Mouse (Mus musculus) embryonic facial prominence, embryonic 12.5 days (tissue): ENCODE measurements around the gene Camta1. TPM values are rescaled to one million over a fixed set of nuclear protein-coding genes. Genes with fewer than 3 reads are reported as not detected.

Source experiments
- ATAC-seq: fragments of 200-750 bp; cut with Nextera tagmentation; 2 replicates; pipeline ENCODE4 v1.8.0; 2017; ENCODE audit not compliant: insufficient number of reproducible peaks, insufficient read depth, low FRiP score, low TSS enrichment
- H3K27ac ChIP-seq: fragments of 300-500 bp; sonication (generic); 2 replicates; pipeline ENCODE4 v1.5.1; 2016; ENCODE audit warnings: mild to moderate bottlenecking
- H3K27me3 ChIP-seq: fragments of 300-500 bp; sonication (generic); 2 replicates; pipeline ENCODE4 v1.6.1; 2016; ENCODE audit warnings: mild to moderate bottlenecking, moderate library complexity
- H3K36me3 ChIP-seq: fragments of 300-500 bp; sonication (generic); 2 replicates; pipeline ENCODE4 v1.6.1; 2016; ENCODE audit warnings: mild to moderate bottlenecking
- H3K4me1 ChIP-seq: fragments of 300-500 bp; sonication (generic); 2 replicates; pipeline ENCODE4 v1.6.1; 2016
- H3K4me2 ChIP-seq: fragments of 300-500 bp; sonication (generic); replicated peaks from 2 replicates; pipeline ENCODE4 v1.6.1; 2016; ENCODE audit warnings: mild to moderate bottlenecking, moderate library complexity
- H3K4me3 ChIP-seq: fragments of 300-500 bp; sonication (generic); 2 replicates; pipeline ENCODE4 v1.5.1; 2016; ENCODE audit warnings: mild to moderate bottlenecking
- H3K9ac ChIP-seq: fragments of 300-500 bp; sonication (generic); 2 replicates; pipeline ENCODE4 v1.6.1; 2016; ENCODE audit warnings: mild to moderate bottlenecking, moderate library complexity
- H3K9me3 ChIP-seq: fragments of 300-500 bp; sonication (generic); 2 replicates; pipeline ENCODE4 v1.6.1; 2016; ENCODE audit warnings: mild to moderate bottlenecking, moderate library complexity
- WGBS: fragments of 180-500 bp; shearing (Covaris S2); methylation state at CpG from one replicate; pipeline ENCODE4 v1.1.7; 2016; 5-methylcytosine and 5-hydroxymethylcytosine counted together
- polyA plus RNA-seq: library from polyadenylated mRNA; unstranded; fragments of >200 nt; fragmentation: Nextera tagmentation; extraction: Ambion mirVana; gene quantifications from 2 replicates; pipeline ENCODE4 v1.2.1, GENCODE M21; 2016

Gene Camta1
- polyA plus RNA-seq, 1 experiment from 2014 or later, result 115 TPM

- Histone ChIP-seq H3K4me1 (no peaks in the 10 kb centered on the region), H3K27ac (no peak overlapping the region), H3K36me3 (no peaks in the 10 kb centered on the region), H3K27me3 (no peaks in the 10 kb centered on the region), H3K4me3 (no peak overlapping the region), H3K9me3 (no peaks in the 10 kb centered on the region), H3K9ac (no peak overlapping the region), H3K4me2 (no peak overlapping the region)
- WGBS, result 88% methylated on average over 9 of the region's 9 CpGs
- no peak for ATAC-seq
Measured at GRCm38 (mm10) chr4:150998626-150999025, 863.0 kb downstream of the Camta1 start.

GRCm38 (mm10) chr4:150996797-150997196 lies 864.9 kb downstream of the Camta1 start, which contains the start of gene Uts2:
Gene Uts2 (plus strand): TSS chr4:150997097.
- 92% methylated on average over 7 of the region's 7 CpGs for WGBS
- H3K4me3 ChIP-seq, result no peak within 1 kb of the TSS

GRCm38 (mm10) chr4:150990148-150990547 lies 871.5 kb downstream of the Camta1 start:
- H3K4me3 ChIP-seq, result no peak overlapping the region
- no peak for ATAC-seq
- no peak overlapping the region for H3K4me2 ChIP-seq
- no peaks in the 10 kb centered on the region for H3K27me3 ChIP-seq
- H3K4me1 ChIP-seq, result no peaks in the 10 kb centered on the region
- WGBS, result 44% methylated on average over 6 of the region's 6 CpGs
- H3K9me3 ChIP-seq, result no peaks in the 10 kb centered on the region
- no peak overlapping the region for H3K9ac ChIP-seq
- H3K36me3 ChIP-seq, result no peaks in the 10 kb centered on the region
- no peak overlapping the region for H3K27ac ChIP-seq

More at GRCm38 (mm10) chr4:150996797-150997196, 864.9 kb downstream of the Camta1 start, which contains the start of gene Uts2:
- H3K27ac ChIP-seq, result no peak within 1 kb of the TSS
- no peak within 1 kb of the TSS for H3K4me2 ChIP-seq
- no peak within 1 kb of the TSS for H3K9ac ChIP-seq
- H3K27me3 ChIP-seq, result no peaks in the 10 kb centered on the region
- no peaks in the 10 kb centered on the region for H3K4me1 ChIP-seq
- no peaks in the 10 kb centered on the region for H3K36me3 ChIP-seq
- no peaks in the 10 kb centered on the region for H3K9me3 ChIP-seq
- ATAC-seq, result no peak

- H3K4me3 ChIP-seq, result no peak overlapping the region
- H3K36me3 ChIP-seq, result no peaks in the 10 kb centered on the region
- no peak overlapping the region for H3K27ac ChIP-seq
- 88% methylated on average over 5 of the region's 5 CpGs for WGBS
- no peaks in the 10 kb centered on the region for H3K9me3 ChIP-seq
- no peaks in the 10 kb centered on the region for H3K4me1 ChIP-seq
- no peak for ATAC-seq
- no peaks in the 10 kb centered on the region for H3K27me3 ChIP-seq
- H3K9ac ChIP-seq, result no peak overlapping the region
- no peak overlapping the region for H3K4me2 ChIP-seq
Measured at GRCm38 (mm10) chr4:150980153-150980552, 881.5 kb downstream of the Camta1 start.

GRCm38 (mm10) chr4:150979455-150979854 lies 882.2 kb downstream of the Camta1 start:
- Histone ChIP-seq H3K9me3 (no peaks in the 10 kb centered on the region), H3K27ac (no peak overlapping the region), H3K27me3 (no peaks in the 10 kb centered on the region), H3K4me1 (no peaks in the 10 kb centered on the region), H3K4me2 (no peak overlapping the region), H3K36me3 (no peaks in the 10 kb centered on the region), H3K4me3 (no peak overlapping the region), H3K9ac (no peak overlapping the region)
- 75% methylated on average over 9 of the region's 9 CpGs for WGBS
- no peak for ATAC-seq

- 87% methylated on average over 21 of the region's 21 CpGs for WGBS
- H3K9ac ChIP-seq, result no peak overlapping the region
- H3K36me3 ChIP-seq, result no peaks in the 10 kb centered on the region
- H3K9me3 ChIP-seq, result no peaks in the 10 kb centered on the region
- no peak overlapping the region for H3K4me3 ChIP-seq
- H3K27ac ChIP-seq, result no peak overlapping the region
- H3K4me1 ChIP-seq, result no peaks in the 10 kb centered on the region
- H3K4me2 ChIP-seq, result no peak overlapping the region
- ATAC-seq, result no peak
- no peaks in the 10 kb centered on the region for H3K27me3 ChIP-seq
Measured at GRCm38 (mm10) chr4:150978156-150978910, 883.3 kb downstream of the Camta1 start.

- H3K27me3 ChIP-seq, result no peaks in the 10 kb centered on the region
- no peaks in the 10 kb centered on the region for H3K36me3 ChIP-seq
- no peaks in the 10 kb centered on the region for H3K4me1 ChIP-seq
- H3K4me3 ChIP-seq, result no peak overlapping the region
- no peak overlapping the region for H3K4me2 ChIP-seq
- H3K9me3 ChIP-seq, result no peaks in the 10 kb centered on the region
- whole genome bisulfite sequencing, result 31% methylated on average over 1 of the region's 1 CpGs
- H3K9ac ChIP-seq, result no peak overlapping the region
- no peak for ATAC-seq
- H3K27ac ChIP-seq, result no peak overlapping the region
Measured at GRCm38 (mm10) chr4:150975145-150975544, 886.5 kb downstream of the Camta1 start.

GRCm38 (mm10) chr4:150973264-150973663 lies 888.4 kb downstream of the Camta1 start:
- H3K36me3 ChIP-seq, result no peaks in the 10 kb centered on the region
- no peaks in the 10 kb centered on the region for H3K27me3 ChIP-seq
- no peaks in the 10 kb centered on the region for H3K9me3 ChIP-seq
- H3K4me2 ChIP-seq, result no peak overlapping the region
- no peak for ATAC-seq
- no peak overlapping the region for H3K4me3 ChIP-seq
- WGBS, result 81% methylated on average over 8 of the region's 8 CpGs
- H3K4me1 ChIP-seq, result no peaks in the 10 kb centered on the region
- H3K9ac ChIP-seq, result no peak overlapping the region
- H3K27ac ChIP-seq, result no peak overlapping the region

GRCm38 (mm10) chr4:150968956-150969355 lies 892.7 kb downstream of the Camta1 start:
- H3K4me2 ChIP-seq, result no peak overlapping the region
- H3K4me1 ChIP-seq, result no peaks in the 10 kb centered on the region
- H3K36me3 ChIP-seq, result no peaks in the 10 kb centered on the region
- H3K27ac ChIP-seq, result no peak overlapping the region
- ATAC-seq, result no peak
- no peaks in the 10 kb centered on the region for H3K27me3 ChIP-seq
- 85% methylated on average over 8 of the region's 8 CpGs for WGBS
- H3K9ac ChIP-seq, result no peak overlapping the region
- H3K9me3 ChIP-seq, result no peaks in the 10 kb centered on the region
- H3K4me3 ChIP-seq, result no peak overlapping the region

- H3K36me3 ChIP-seq, result no peaks in the 10 kb centered on the region
- no peak overlapping the region for H3K4me3 ChIP-seq
- no peaks in the 10 kb centered on the region for H3K4me1 ChIP-seq
- H3K27me3 ChIP-seq, result no peaks in the 10 kb centered on the region
- WGBS, result 17% methylated on average over 7 of the region's 7 CpGs
- no peak overlapping the region for H3K27ac ChIP-seq
- H3K9me3 ChIP-seq, result no peaks in the 10 kb centered on the region
- H3K9ac ChIP-seq, result no peak overlapping the region
- H3K4me2 ChIP-seq, result no peak overlapping the region
- no peak for ATAC-seq
Measured at GRCm38 (mm10) chr4:150966556-150966955, 895.1 kb downstream of the Camta1 start.

- Histone ChIP-seq H3K27me3 (no peaks in the 10 kb centered on the region), H3K9ac (no peak overlapping the region), H3K4me1 (no peaks in the 10 kb centered on the region), H3K4me3 (no peak overlapping the region), H3K27ac (no peak overlapping the region), H3K4me2 (no peak overlapping the region), H3K9me3 (no peaks in the 10 kb centered on the region), H3K36me3 (no peaks in the 10 kb centered on the region)
- ATAC-seq, result no peak
- WGBS, result 71% methylated on average over 11 of the region's 11 CpGs
Measured at GRCm38 (mm10) chr4:150965555-150965951, 896.1 kb downstream of the Camta1 start.

GRCm38 (mm10) chr4:150964635-150965554 lies 896.8 kb downstream of the Camta1 start:
- no peak overlapping the region for H3K4me3 ChIP-seq
- ATAC-seq, result no peak

More at GRCm38 (mm10) chr4:150964635-150965554, 896.8 kb downstream of the Camta1 start:
- no peak overlapping the region for H3K27ac ChIP-seq
- no peak overlapping the region for H3K9ac ChIP-seq
- H3K27me3 ChIP-seq, result no peaks in the 10 kb centered on the region
- no peaks in the 10 kb centered on the region for H3K4me1 ChIP-seq
- no peaks in the 10 kb centered on the region for H3K9me3 ChIP-seq
- WGBS, result 13% methylated on average over 25 of the region's 25 CpGs
- H3K4me2 ChIP-seq, result peak overlapping the region; percentile 37
- no peaks in the 10 kb centered on the region for H3K36me3 ChIP-seq
